Mouse (Mus musculus) large intestine, adult 2 months (tissue): ENCODE measurements around the gene Rnd3. TPM values are rescaled to one million over a fixed set of nuclear protein-coding genes. Genes with fewer than 3 reads are reported as not detected.

Experiments
- DNase-seq: peaks from one replicate; pipeline ENCODE4 v3.0.0-alpha.2; 2012; ENCODE audit warnings: low read depth, low spot score
- WGBS: fragments of 180-500 bp; shearing (Covaris S2); methylation state at CpG from one replicate; pipeline ENCODE4 v1.1.7; 2018; 5-methylcytosine and 5-hydroxymethylcytosine counted together
- polyA plus RNA-seq: library from polyadenylated mRNA; depleted of rRNA; stranded (reverse); fragments of >200 nt; gene quantifications from 2 replicates; pipeline ENCODE4 v1.2.3, GENCODE M21; 2012; rRNA removed

Rnd3 gene
- 3.1 and 4.0 TPM in 2 replicates for polyA plus RNA-seq

DNA sequence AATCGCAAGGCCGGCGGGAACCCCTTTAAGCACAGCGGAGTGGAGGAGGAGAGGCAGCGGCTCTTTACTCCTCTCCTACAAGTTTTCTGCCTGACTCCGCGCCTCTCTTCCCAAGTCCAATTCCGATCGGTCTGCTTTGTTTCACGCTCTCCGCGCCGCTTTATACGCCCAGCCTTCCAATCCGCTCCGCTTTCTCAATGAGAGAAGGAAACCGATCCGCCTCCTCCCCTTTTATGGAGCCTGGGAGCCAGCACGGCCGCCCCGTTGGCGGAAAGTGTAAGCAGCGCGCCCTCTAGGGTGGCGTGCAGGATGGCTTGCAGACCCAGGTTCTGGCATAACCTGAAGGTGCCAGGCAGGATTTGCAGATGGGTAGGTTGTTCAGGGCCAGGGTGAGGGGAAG, at the start of gene Rnd3:
Rnd3 (minus strand) TSS at position 137 of the 400 bp plus-strand sequence.
- under 1% methylated on average over 25 of the region's 25 CpGs for WGBS
- DNase-seq = peak; percentile 97

DNA sequence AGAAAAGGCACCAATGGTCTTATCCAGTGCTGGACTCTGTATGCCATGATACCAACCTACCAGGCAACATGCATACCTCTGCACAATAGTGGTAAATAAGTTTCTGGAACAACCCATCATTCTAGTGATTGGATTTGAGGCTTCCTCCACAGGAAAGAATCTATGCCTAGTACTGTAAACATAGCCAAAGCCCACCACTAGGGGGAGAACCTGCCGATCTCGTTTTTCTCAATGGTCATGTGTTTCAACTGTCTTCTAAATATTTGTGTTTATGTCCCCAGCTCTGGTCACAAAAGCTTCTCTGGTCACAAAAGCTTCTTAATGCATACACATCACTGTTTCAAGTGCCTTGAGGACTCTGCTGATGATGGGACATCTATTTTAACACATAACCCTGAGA, 43.4 kb upstream of the Rnd3 start:
- no peak for DNase-seq
- WGBS = 56% methylated on average over 2 of the region's 2 CpGs

DNA sequence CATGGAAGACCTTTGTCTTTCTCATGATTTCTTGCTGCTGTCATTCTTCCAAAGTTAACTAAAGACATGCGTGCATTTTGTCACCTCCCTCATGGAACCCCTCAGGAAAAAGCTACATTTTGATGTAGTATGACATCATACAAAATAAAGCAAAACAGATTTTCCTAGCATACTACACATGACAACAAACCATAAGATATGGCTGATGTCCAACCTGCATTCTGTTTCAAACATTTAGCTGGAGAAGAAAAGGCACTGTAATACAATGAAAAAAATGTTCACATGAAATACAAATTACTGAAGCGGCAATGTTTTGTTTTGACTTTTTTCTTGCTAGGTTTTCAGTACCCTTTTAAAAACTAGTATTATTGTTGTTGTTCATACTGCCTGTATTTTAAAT, 36.9 kb upstream of the Rnd3 start:
- no peak for DNase-seq
- WGBS = 90% methylated on average over 2 of the region's 2 CpGs

DNA sequence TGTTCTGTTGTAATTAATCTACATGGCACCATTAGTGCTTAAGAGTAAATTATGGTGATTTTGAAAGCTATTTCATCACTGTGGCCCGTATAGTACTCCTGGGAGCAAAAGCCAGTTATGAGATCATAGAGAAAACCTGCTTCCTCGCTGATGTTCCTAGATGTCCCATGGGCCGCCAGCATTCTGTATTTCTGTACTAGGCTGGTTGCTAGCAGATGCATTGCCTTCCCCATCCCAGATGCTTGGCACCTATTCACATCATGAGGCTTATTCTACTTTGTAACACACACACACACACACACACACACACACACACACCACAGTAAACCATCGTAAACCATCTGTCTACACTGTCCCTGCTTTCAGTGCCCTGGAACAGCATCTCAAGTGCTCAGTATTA, 34.1 kb upstream of the Rnd3 start:
- 82% methylated on average over 4 of the region's 4 CpGs for WGBS

DNA sequence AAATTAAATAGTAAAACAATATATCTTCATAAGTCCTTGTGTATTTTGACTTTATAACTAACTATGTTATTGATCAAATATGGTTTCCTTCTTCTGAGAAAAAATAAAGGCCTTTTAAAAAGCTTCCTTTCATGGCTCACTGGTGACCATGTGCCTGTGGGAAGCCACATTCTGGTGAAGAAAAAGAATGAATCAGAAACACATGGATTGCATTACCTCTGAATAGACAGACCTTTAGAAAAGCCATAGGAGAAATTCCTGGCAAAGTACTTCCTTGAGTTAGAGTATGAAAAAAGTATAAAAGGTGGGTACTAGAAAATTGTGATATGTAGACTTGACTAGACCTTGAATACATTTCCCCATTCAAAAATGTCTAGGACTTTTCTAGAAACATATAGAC, 32.5 kb upstream of the Rnd3 start:
- no peak for DNase-seq

More for the DNA sequence above, 34.1 kb upstream of the Rnd3 start:
- DNase-seq = no peak

DNA sequence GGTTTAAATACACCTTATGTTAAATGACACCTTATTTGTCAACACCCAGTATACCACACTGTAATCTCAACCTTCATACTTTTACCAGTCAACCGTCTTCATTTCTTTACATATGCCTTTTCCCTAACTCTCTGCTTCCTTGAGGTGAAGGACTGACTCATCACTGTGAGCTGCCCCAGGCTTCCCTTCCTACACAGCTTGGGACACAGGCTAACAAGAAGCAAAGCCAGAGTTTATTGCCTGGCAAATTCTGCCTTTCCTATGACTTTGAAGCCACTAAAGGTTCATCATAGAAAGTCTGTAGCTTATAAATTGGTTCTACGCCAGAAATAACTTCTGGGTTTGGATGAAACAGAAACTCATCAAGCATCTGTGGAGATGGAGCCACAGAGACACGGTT, 30.2 kb upstream of the Rnd3 start:
- DNase-seq = no peak
- 62% methylated on average over 3 of the region's 3 CpGs for WGBS

DNA sequence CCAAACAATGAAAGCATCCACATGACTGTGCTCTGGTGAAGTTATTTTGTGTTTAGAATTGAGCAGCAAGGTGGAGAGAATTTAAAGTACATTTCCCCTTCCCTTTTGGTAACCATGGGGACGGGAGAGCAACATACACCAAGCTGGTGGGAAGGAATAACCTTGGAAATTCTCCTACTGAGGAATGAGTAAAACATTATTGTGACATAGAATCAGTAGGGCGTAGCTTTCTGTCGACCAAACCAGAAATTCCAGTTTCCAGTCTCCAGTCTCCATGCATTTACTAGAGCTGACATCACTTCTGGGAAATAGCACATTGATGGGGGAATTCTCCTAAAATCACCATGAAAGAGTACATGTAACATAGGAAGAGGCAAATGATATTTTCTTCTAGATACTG, 28.7 kb upstream of the Rnd3 start:
- 28% methylated on average over 3 of the region's 3 CpGs for WGBS
- peak; percentile 6 for DNase-seq

DNA sequence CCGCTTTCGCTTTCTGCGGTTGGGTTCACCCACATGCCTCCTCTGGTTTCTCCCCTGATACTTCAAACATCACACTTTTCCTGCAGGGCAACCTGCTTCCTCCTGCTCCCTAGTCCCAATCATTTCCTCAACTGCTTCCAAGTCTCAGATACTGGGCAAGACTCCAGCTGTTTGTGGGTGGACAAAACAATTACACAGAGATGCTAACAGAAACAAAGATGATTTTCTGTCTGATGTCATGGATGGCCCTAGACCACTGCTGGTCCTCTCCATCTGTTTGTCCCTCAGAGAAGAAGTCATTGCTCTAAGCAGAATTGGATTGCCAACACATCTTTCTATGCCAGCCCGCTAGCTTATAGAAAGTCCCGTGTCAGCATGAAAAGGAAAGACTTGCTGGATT, 26.4 kb upstream of the Rnd3 start:
- 90% methylated on average over 5 of the region's 5 CpGs for WGBS
- DNase-seq = no peak

DNA sequence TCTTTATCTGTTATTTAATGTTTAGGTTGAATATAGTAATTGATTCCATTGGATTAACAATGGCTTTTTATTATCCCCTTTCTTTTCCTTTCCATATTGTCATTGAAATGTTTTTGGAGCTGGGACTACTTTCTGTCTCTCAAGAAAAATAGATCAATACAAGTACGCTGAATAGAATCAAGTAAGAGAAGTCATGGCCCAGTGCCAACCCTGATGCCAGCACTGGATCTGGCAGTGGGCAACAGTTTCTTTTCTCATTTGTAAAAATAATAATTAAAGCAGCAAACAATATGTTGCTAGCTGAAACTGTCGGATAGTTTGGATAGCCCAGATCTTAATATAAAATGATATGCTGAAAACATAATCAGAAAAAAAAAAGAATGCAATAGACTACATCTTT, 12.2 kb upstream of the Rnd3 start:
- 86% methylated on average over 2 of the region's 2 CpGs for WGBS
- no peak for DNase-seq

DNA sequence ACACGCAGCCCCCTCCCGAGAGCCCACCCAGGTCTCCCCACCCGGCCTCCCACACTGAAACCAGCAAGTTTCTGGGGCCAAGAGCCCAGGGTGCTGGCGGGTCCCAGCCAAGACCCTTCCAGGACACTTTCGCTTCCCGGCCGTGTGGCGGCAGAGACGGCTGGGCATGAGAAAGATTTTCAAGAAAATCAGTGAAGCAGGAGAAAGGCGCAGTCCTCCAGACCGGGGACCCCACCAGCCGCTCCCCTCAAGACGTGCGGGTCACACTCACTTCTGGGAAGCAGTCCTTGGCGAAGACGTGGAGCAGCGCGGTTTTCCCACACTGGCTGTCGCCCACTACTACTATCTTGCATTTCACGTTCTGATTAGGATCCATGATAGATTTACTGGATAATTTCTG, 457 bp downstream of the Rnd3 start:
- WGBS = under 1% methylated on average over 20 of the region's 20 CpGs

DNA sequence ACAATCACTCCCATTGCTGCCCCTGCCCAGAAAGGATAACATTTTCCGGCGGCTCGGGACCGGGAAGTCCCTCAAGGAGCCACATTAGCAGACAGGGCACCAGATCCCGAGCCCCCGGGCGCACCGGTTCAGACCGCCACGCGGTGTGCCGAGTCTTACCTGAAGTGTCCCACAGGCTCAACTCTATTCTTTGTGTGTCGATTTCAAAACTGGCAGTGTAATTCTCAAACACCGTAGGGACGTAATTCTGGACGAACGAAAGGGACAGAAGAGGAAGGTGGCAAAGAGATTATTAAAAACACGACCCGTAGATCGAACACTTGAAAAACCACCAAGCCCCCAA, 875 bp downstream of the Rnd3 start:
- WGBS = 0% methylated on average over 20 of the region's 20 CpGs
- DNase-seq = no peak

More for the DNA sequence above, 457 bp downstream of the Rnd3 start:
- no peak for DNase-seq

DNA sequence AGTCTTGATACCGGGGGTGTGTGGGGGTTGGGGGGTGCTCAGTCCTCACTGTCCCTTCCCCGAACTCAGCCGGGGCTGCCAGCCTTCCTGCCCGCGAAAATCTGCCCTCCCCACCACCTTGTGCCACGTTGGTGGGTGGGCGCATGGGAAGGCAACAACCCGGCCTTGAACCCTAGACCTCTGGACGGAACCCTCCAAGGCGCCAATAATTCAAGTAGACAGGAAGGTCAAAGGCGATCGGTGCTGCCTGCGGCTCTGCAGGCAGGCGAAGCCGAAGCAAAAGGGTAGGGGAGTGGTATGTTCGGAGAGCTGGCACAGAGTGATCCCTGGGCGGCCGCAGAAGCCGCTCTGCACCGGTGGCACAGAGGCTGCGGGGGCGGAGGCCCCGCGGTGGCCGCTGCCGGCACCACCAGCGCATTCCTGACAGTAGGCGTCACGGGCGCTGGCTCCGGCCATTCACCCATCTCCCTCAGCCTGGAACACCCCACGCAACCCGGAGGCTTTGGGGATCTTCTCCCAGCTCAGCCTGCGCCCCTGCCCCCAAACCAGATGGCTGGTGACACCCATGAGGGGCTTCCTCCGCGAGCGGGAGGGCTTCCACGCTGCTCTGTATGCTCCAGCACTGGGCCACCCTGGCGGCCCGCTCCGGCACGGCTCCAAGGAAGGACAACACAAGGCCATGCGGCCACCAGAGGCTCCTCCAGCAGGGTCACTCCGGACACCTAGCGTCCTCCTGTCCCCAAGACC, 1.4 kb downstream of the Rnd3 start:
- no peak for DNase-seq
- WGBS = under 1% methylated on average over 45 of the region's 45 CpGs

DNA sequence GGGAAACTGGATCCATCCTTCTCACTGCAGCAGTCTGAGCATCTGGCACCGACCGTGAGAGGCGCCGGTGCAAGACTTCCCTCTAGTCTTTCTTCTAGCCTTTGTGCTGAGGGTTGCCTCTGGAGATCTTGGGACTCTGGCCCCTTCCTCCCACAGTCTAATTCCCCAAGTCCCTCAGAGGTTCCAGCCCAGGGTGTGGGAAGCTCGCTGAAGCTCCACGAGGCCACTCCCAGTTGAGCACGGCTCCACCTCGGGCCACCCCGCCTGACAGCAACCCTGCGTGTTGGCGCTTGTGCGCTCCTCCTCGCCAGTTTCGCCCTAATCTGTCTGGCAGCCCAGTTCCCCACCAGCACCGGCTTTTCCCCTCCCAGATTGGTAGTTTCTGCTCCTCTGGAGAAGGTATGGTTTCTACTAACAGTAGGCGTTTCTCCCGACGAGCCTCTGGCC, 2.0 kb downstream of the Rnd3 start:
- no peak for DNase-seq
- WGBS = 1% methylated on average over 18 of the region's 18 CpGs

DNA sequence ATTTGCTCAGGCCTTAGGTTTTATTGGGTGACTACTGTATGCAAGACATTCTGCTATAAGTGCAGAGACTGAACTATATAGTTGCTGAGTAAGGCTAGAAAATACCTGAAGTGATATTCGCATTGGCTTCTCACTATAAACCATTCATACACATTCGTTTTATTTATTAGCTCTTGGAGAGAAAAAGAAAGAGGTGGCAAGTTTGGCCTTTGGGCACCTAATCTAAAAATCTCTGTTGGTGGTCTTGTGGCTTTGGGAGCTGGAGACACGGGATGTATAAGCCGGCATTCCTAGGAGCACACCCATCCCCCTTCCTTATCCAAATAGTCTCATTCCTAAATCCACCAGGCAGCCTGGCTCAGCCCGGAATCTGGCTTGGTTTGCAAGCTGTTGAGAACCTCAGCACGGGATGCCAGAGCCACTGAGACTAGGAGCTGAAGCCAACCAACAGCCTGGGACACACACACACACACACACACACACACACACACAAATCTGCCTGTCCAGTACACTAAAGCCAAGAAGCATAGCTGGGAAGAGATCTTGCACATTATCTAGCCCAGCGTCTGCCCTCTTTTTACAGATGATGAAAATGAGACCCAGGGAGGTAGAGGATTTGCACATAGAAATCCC, 3.0 kb downstream of the Rnd3 start:
- 23% methylated on average over 7 of the region's 7 CpGs for WGBS
- DNase-seq = no peak

DNA sequence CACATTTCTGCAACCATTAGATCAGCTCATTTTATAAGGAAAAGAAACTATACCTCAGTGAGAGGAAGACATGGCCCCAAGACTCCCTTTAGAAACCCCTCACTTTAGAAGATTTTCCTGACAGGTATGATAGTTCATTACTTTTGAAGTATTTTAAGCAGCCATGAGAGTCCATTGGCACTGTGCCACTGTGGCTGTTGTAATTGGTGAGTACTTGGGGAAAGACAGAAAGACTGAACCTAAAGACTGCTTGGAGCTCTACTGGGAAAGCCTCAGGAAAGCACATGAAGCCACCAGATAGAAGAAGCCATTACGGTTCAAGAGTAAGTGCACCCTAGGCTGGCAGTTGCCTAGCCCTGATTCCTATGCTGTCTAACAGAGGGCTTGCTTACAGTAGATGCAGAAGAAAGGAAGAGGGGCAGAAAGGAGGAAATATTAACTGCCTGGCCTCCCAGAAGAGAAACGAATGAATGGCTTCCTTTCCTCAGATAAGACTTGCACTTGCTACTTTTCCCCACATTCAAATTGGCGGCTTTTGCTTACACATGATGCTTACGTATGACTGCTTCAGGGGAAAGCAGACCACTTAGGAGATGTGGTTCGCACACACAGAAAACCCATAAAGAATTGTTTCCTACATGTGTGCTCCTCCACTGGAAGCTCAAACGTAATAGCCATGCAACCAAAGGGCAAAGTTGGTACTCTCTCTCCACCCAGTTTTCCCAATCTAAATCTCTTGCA, 4.4 kb downstream of the Rnd3 start:
- WGBS = 52% methylated on average over 6 of the region's 6 CpGs

DNA sequence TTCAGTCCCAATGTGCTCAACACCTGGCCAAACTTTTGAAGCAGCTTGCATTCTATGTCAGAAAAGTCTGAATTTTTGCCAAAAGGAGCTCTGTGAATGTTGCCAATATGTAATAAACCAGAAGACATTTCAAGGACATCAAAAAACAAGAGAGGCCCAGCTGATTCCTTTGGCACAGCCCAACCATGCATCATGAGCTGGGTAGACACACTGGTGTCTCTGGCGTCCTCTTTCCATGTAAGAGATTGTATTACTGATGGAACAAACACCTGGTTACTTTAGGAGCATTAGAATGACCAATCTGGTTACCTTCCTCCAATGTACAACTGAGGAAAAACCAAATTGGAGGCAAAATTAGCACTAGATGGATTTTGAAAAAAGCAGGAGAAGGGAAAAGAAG, 6.5 kb downstream of the Rnd3 start:
- 53% methylated on average over 1 of the region's 1 CpGs for WGBS

More for the DNA sequence above, 4.4 kb downstream of the Rnd3 start:
- DNase-seq = no peak

DNA sequence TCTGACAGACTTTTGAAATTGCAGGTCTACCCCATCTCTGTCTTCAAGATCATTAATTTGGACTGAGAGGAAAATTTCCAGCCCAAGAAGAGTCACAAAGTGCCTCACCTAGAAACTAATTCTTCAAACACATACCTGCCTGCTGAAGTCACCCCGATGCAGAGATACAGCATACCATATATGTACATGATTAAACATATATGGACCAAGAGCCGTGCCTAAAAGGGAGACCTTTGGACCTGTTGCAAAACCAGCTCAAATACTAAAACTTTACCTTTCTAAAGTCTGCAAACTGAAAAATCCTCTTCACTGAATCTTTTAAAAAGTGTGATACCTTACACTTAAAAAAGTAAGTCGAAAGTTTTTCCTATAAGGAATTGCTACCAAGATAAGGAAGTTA, 7.6 kb downstream of the Rnd3 start:
- 18% methylated on average over 3 of the region's 3 CpGs for WGBS
- DNase-seq = no peak

More for the DNA sequence above, 6.5 kb downstream of the Rnd3 start:
- DNase-seq = no peak

DNA sequence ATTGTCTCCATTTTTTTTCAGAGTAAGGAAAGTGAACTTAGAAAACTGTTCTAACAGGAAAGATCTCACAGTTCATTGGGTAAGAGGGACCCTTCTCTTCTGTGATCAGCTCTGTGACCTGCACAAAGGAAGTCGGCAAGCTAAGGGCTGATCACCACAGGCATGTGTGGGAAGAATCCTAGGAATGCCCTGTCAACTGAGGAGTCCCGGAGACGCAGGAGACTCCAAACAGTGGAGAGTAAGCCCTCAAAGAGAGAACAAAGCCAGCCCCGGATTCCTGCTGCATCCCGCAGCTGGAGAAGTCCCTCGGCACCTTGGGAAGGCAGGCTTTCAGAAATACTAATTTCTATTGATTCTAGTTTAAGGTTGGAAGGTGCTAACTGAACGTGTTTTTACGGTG, 8.4 kb downstream of the Rnd3 start:
- WGBS = 12% methylated on average over 8 of the region's 8 CpGs
- DNase-seq = no peak

DNA sequence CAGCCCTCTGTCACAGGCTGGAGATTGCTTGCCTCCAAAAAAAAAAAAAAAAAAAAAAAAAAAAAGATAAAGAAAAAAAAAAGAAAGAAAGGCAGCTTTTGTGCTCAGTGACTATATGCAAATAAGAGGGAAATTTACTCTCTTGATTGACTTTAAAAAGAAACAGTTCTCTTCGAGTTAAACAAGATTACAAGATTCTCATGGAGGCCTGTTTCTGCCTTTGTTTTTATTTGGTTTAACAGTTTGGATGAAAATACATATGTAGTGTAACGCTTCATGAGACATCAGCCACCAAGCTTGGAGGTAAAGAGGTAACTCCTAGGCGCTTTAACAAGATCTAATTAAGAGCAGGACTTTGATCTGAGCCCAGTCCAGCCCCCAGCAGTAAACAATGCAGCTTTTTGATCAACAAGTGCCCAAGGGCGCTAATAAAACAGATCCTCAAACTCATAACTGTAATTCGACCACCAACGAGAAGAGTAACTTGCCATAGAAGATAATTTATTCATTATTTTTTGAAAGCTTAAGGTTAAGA, 8.9 kb downstream of the Rnd3 start:
- DNase-seq = no peak
- 21% methylated on average over 6 of the region's 6 CpGs for WGBS

DNA sequence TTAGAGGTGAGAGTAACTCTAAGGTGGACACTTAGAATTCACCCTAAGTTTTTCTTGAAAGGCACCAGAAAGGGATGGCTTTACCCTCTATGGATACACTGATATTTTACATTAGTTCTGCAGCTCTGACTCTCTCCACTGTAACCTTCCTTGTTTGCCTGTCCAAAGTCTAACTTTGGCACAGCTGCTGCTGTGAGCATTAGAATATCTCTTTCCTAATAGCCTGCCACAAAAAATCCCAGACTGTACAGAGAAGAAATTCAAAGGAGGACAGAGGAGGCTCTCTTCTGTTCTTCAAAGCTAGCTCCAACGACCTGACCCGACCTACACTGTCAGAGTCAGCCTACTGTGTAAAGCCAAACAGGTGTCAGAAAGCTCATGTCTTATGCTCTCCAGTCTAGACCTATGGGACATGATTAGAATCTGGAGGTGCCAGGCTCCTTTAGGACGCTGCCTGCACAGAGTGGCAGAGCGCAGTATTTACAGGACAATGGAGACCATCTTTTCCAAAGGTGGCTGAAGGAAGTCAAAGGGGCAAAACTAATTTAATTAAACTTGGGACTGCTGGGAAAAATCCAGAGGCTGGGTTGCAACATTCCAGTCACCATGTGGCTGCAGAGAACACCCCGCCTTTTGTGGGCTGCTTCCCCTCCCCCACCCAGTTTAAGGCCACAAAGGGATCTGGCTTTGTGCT, 9.5 kb downstream of the Rnd3 start:
- 23% methylated on average over 5 of the region's 5 CpGs for WGBS
- no peak for DNase-seq
